Mouse (Mus musculus) hematopoietic stem cell, adult 5-6 weeks (primary cell): ENCODE measurements around the gene Dmkn. TPM values are rescaled to one million over a fixed set of nuclear protein-coding genes. Genes with fewer than 3 reads are reported as not detected.

Source experiments
- ATAC-seq, 2 experiments: fragments of 125-278 bp in 1 of 2; replicated peaks in 1 of 2; 2 replicates each; pipeline ENCODE4 v1.8.0; 2016 to 2017; ENCODE audit warnings: inconsistent platforms in 2 of 2, mild to moderate bottlenecking in 2 of 2, moderate number of reproducible peaks in 2 of 2, low read depth in 1 of 2, moderate TSS enrichment in 1 of 2; ENCODE audit not compliant: low FRiP score in 2 of 2, poor library complexity in 2 of 2, severe bottlenecking in 2 of 2, insufficient read depth in 1 of 2, low TSS enrichment in 1 of 2
- total RNA-seq: library from RNA; stranded (forward); fragments of 172-1452, 232-1000 nt; gene quantifications from 2 replicates; pipeline ENCODE4 v1.2.3, GENCODE M21; 2017

Gene Dmkn
- total RNA-seq, 1 experiment from 2014 or later: not detected

- no peak for ATAC-seq
Measured at GRCm38 (mm10) chr7:30751086-30751669, 12.4 kb upstream of the Dmkn start, which contains the start of gene Sbsn. Gene Sbsn (plus strand): TSS chr7:30751471.

- ATAC-seq: no peak
Measured at GRCm38 (mm10) chr7:30757001-30757400, 6.6 kb upstream of the Dmkn start.

GRCm38 (mm10) chr7:30758853-30759252 is 4.7 kb upstream of the Dmkn start:
- ATAC-seq: no peak

GRCm38 (mm10) chr7:30761769-30762352 is 1.7 kb upstream of the Dmkn start:
- ATAC-seq: peak; percentile 46 to 61

- no peak for ATAC-seq
Measured at GRCm38 (mm10) chr7:30765173-30765572, 1.6 kb downstream of the Dmkn start.

- no peak for ATAC-seq
Measured at GRCm38 (mm10) chr7:30766408-30766807, 2.9 kb downstream of the Dmkn start.

GRCm38 (mm10) chr7:30769236-30769635 is 5.7 kb downstream of the Dmkn start:
- no peak for ATAC-seq

- ATAC-seq: no peak
Measured at GRCm38 (mm10) chr7:30776104-30776503, 12.5 kb downstream of the Dmkn start.

- ATAC-seq: peak in 1 of 2 experiments; percentile 19; a peak in 1 of 4 replicates
Measured at GRCm38 (mm10) chr7:30777081-30777579, 13.6 kb downstream of the Dmkn start.

GRCm38 (mm10) chr7:30777911-30778310 is 14.4 kb downstream of the Dmkn start:
- no peak for ATAC-seq

GRCm38 (mm10) chr7:30781792-30782191 is 18.2 kb downstream of the Dmkn start:
- peak in 1 of 2 experiments; percentile 73; a peak in 2 of 4 replicates for ATAC-seq

- ATAC-seq: no peak
Measured at GRCm38 (mm10) chr7:30782658-30783057, 19.1 kb downstream of the Dmkn start.

- no peak for ATAC-seq
Measured at GRCm38 (mm10) chr7:30785154-30785553, 21.6 kb downstream of the Dmkn start.

GRCm38 (mm10) chr7:30785721-30786546 is 22.4 kb downstream of the Dmkn start:
- no peak for ATAC-seq

GRCm38 (mm10) chr7:30787377-30788022 is 23.9 kb downstream of the Dmkn start, which contains the start of gene Krtdap:
Gene Krtdap (plus strand): TSS chr7:30787896.
- no peak for ATAC-seq

- no peak for ATAC-seq
Measured at GRCm38 (mm10) chr7:30790141-30790540, 26.6 kb downstream of the Dmkn start.

GRCm38 (mm10) chr7:30791921-30792320 is 28.4 kb downstream of the Dmkn start:
- peak; percentile 37 to 58; a peak in 2 of 4 replicates for ATAC-seq
